Mouse (Mus musculus): ENCODE data around the gene Gm21797. TPM values are rescaled to one million over a fixed set of nuclear protein-coding genes. Genes with fewer than 3 reads are reported as not detected.
"Not testable (repeated sequence)": the region's sequence is repeated elsewhere in the genome, so short reads cannot be mapped to it uniquely, and the experiment has no call there.

Gene Gm21797
- polyA plus RNA-seq (2015; fragmentation: Nextera tagmentation; extraction: Ambion mirVana) = not detected in 2 replicates

- not testable (repeated sequence) for H3K4me3 ChIP-seq (replicated peaks); H3K36me3 ChIP-seq; ATAC-seq; H3K4me1 ChIP-seq (replicated peaks); H3K9me3 ChIP-seq; H3K27me3 ChIP-seq; H3K9ac ChIP-seq (replicated peaks); H3K4me2 ChIP-seq (replicated peaks); H3K27ac ChIP-seq
- WGBS = no CpG with 5 or more reads among the region's 3 CpGs
Measured at GRCm38 (mm10) chrY:40775665-40776064, at the start of gene Gm21797. Gene Gm21797, minus strand, starts transcription at chrY:40775765.

DNA sequence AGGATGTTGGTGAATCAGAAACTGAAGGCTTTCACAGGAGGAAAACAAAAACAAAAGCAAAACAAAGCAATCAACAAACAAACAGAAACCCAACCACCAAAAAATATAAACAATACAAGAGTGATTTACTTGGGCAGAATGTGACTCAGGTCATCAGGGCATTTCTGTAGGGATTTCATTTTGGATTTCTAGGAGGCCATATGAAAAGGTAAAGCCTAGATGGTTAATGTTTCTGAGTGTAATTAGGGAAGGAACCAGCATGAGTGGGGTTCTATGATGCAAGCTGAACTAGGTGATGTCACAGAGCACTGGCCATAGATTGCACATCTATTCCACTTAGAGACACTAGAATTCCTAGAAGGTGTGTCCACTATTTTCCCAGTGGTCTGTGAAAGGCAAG is 29.0 kb upstream of the Gm21797 start, which contains the start of gene Gm20795:
Gm20795 (plus strand) TSS at position 301 of the 400 bp plus-strand sequence.
- H3K36me3 ChIP-seq; H3K9me3 ChIP-seq; ATAC-seq; H3K4me3 ChIP-seq (replicated peaks); H3K4me2 ChIP-seq (replicated peaks); H3K27ac ChIP-seq; H3K9ac ChIP-seq (replicated peaks); H3K4me1 ChIP-seq (replicated peaks); H3K27me3 ChIP-seq: not testable (repeated sequence)

Other genes with a start within 250 kb of the Gm21797 start
- gene Gm21852, start 123.8 kb downstream of the Gm21797 start, polyA plus RNA-seq (2015; fragmentation: Nextera tagmentation; extraction: Ambion mirVana) = not detected in 2 replicates
- not detected in 2 replicates for gene Gm20795, start 29.1 kb upstream of the Gm21797 start, polyA plus RNA-seq (2015; fragmentation: Nextera tagmentation; extraction: Ambion mirVana)

All from midbrain, embryonic 13.5 days (tissue).